In genomic region chr5:108660632-108661268, GRCm38 (mm10) we compare ENCODE assay signal across 8 mouse cellular contexts. TPM values are rescaled to one million over a fixed set of nuclear protein-coding genes. Genes with fewer than 3 reads are reported as not detected.
DNase-seq lines count a peak whose midpoint lies in the region; ATAC-seq and TF ChIP-seq lines count a peak whose summit lies in the region.

No protein-coding gene starts in this region.

- peak overlapping the region; percentile 91 for H3K4me2 ChIP-seq in hindbrain, embryonic 11.5 days (replicated peaks; ENCODE audit: low read depth, low read length)
- H3K4me2 ChIP-seq in lung, postnatal 0 days (replicated peaks; ENCODE audit: low read depth, low read length): peak overlapping the region; percentile 87

- no peak for TF ChIP-seq EP300 in lung, postnatal 0 days (IDR thresholded peaks at IDR 0.05)

- H3K4me1 ChIP-seq in hindbrain, embryonic 11.5 days (replicated peaks; ENCODE audit: control insufficient read depth, insufficient read depth, low read length): 0 out of 2 replicates have a peak, but pooled peaks cover 5% of the 10 kb centered on the region
- H3K4me1 ChIP-seq in lung, postnatal 0 days (ENCODE audit: insufficient read depth, low read depth, low read length): peaks cover 8% of the 10 kb centered on the region; the same call in 1 of the 2 replicates

- H3K9ac ChIP-seq in hindbrain, embryonic 11.5 days (ENCODE audit: low read depth, low read length): peak overlapping the region; percentile 83
- H3K9ac ChIP-seq in lung, postnatal 0 days (replicated peaks; ENCODE audit: low read depth): peak overlapping the region; percentile 85

- H3K4me3 ChIP-seq in hindbrain, embryonic 11.5 days (ENCODE audit: low read depth, low read length): peak overlapping the region; percentile 78
- H3K4me3 ChIP-seq in lung, postnatal 0 days (ENCODE audit: low read depth, low read length): peak overlapping the region; percentile 66

- H3K36me3 ChIP-seq in hindbrain, embryonic 11.5 days (ENCODE audit: control insufficient read depth, insufficient read depth, low read length): no peaks in the 10 kb centered on the region
- H3K36me3 ChIP-seq in lung, postnatal 0 days (ENCODE audit: insufficient read depth, low read length): no peaks in the 10 kb centered on the region

- WGBS in hindbrain, embryonic 11.5 days: 12% methylated on average over 36 of the region's 36 CpGs
- WGBS in lung, postnatal 0 days: 13% methylated on average over 36 of the region's 36 CpGs

- peak; percentile 93 for DNase-seq in Muller cell, postnatal 12 days (ENCODE audit: inconsistent ontology term)
- peak; percentile 92 for DNase-seq in cerebellum, adult 9-10 months
- DNase-seq in frontal cortex, adult 2 months (ENCODE audit: extremely low spot score in 1 of 2, low spot score in 1 of 2): peak; percentile 83 to 92
- peak; percentile 94 for DNase-seq in hindbrain, embryonic 11.5 days (ENCODE audit: low spot score)
- DNase-seq in layer of hippocampus, postnatal 10 days (ENCODE audit: low spot score in 2 of 2): peak; percentile 88 to 91
- DNase-seq in lung, postnatal 0 days (ENCODE audit: low spot score): peak; percentile 95
- peak; percentile 70 for DNase-seq in ovary, postnatal 10 days (ENCODE audit: low spot score)
- peak; percentile 72 to 83 for DNase-seq in thymus, postnatal 10 days (ENCODE audit: low spot score in 2 of 2)

- no peak for TF ChIP-seq CTCF in lung, postnatal 0 days (IDR thresholded peaks at IDR 0.05)

- ATAC-seq in hindbrain, embryonic 11.5 days (ENCODE audit: low FRiP score): peak; percentile 99
- peak; percentile 100 for ATAC-seq in lung, postnatal 0 days

- no peaks in the 10 kb centered on the region for H3K9me3 ChIP-seq in hindbrain, embryonic 11.5 days (ENCODE audit: control insufficient read depth, low read length)
- H3K9me3 ChIP-seq in lung, postnatal 0 days (ENCODE audit: low read length): no peaks in the 10 kb centered on the region

- H3K27me3 ChIP-seq in hindbrain, embryonic 11.5 days (ENCODE audit: control insufficient read depth, insufficient read depth, low read length): no peaks in the 10 kb centered on the region
- H3K27me3 ChIP-seq in lung, postnatal 0 days (replicated peaks; ENCODE audit: insufficient read depth, low read length): no peaks in the 10 kb centered on the region

- H3K27ac ChIP-seq in hindbrain, embryonic 11.5 days (ENCODE audit: low read depth, low read length): no peak overlapping the region
- H3K27ac ChIP-seq in lung, postnatal 0 days (ENCODE audit: low read length): peak overlapping the region; percentile 74

RNA-seq across cellular contexts. Expression of gene Idua, which starts 0.6 kb away (rescaled TPM):
- polyA plus RNA-seq in frontal cortex, adult 2 months (2012; rRNA removed): 29.2 and 29.7 TPM in 2 replicates
- polyA plus RNA-seq in hindbrain, embryonic 11.5 days (2014; fragmentation: Nextera tagmentation; extraction: Ambion mirVana): 8.7 and 9.4 TPM in 2 replicates
- 1 to 10 TPM; 8.6 to 9.4 TPM for total RNA-seq in layer of hippocampus, postnatal 10 days (2021)
- polyA plus RNA-seq in lung, postnatal 0 days (2015; fragmentation: Nextera tagmentation; extraction: Ambion mirVana): 7.1 and 8.2 TPM in 2 replicates

RNA-seq across cellular contexts. Expression of gene Dgkq, which starts 8.7 kb away (rescaled TPM):
- polyA plus RNA-seq in frontal cortex, adult 2 months (2012; rRNA removed): 52.4 and 59.1 TPM in 2 replicates
- 8.2 and 9.5 TPM in 2 replicates for polyA plus RNA-seq in hindbrain, embryonic 11.5 days (2014; fragmentation: Nextera tagmentation; extraction: Ambion mirVana)
- total RNA-seq in layer of hippocampus, postnatal 10 days (2021): 10 to 100 TPM; 56.4 to 61.2 TPM
- polyA plus RNA-seq in lung, postnatal 0 days (2015; fragmentation: Nextera tagmentation; extraction: Ambion mirVana): 5.9 and 6.3 TPM in 2 replicates

RNA-seq across cellular contexts. Expression of gene Slc26a1, which starts 14.6 kb away (rescaled TPM):
- 1.4 and 1.7 TPM in 2 replicates for polyA plus RNA-seq in frontal cortex, adult 2 months (2012; rRNA removed)
- 0.48 and 0.91 TPM in 2 replicates for polyA plus RNA-seq in hindbrain, embryonic 11.5 days (2014; fragmentation: Nextera tagmentation; extraction: Ambion mirVana)
- total RNA-seq in layer of hippocampus, postnatal 10 days (2021): 1 to 10 TPM; 2.6 to 3.2 TPM
- polyA plus RNA-seq in lung, postnatal 0 days (2015; fragmentation: Nextera tagmentation; extraction: Ambion mirVana): 0.10 and 0.19 TPM in 2 replicates

RNA-seq across cellular contexts. Expression of gene Tmem175, which starts 31.2 kb away (rescaled TPM):
- polyA plus RNA-seq in frontal cortex, adult 2 months (2012; rRNA removed): 63.1 and 66.6 TPM in 2 replicates
- 20.4 and 22.3 TPM in 2 replicates for polyA plus RNA-seq in hindbrain, embryonic 11.5 days (2014; fragmentation: Nextera tagmentation; extraction: Ambion mirVana)
- 10 to 100 TPM; 35.8 to 36.6 TPM for total RNA-seq in layer of hippocampus, postnatal 10 days (2021)
- 24.8 and 26.3 TPM in 2 replicates for polyA plus RNA-seq in lung, postnatal 0 days (2015; fragmentation: Nextera tagmentation; extraction: Ambion mirVana)

RNA-seq across cellular contexts. Expression of gene Gak, which starts 31.2 kb away (rescaled TPM):
- polyA plus RNA-seq in frontal cortex, adult 2 months (2012; rRNA removed): 74.1 and 78.1 TPM in 2 replicates
- 40.8 and 45.7 TPM in 2 replicates for polyA plus RNA-seq in hindbrain, embryonic 11.5 days (2014; fragmentation: Nextera tagmentation; extraction: Ambion mirVana)
- total RNA-seq in layer of hippocampus, postnatal 10 days (2021): 10 to 100 TPM; 87.7 to 89.7 TPM
- polyA plus RNA-seq in lung, postnatal 0 days (2015; fragmentation: Nextera tagmentation; extraction: Ambion mirVana): 36.8 and 39.9 TPM in 2 replicates
